Mouse (Mus musculus) kidney, embryonic 14.5 days (tissue): ENCODE data around the gene Btnl6. TPM values are rescaled to one million over a fixed set of nuclear protein-coding genes. Genes with fewer than 3 reads are reported as not detected.
"Not testable (repeated sequence)": the region's sequence is repeated elsewhere in the genome, so short reads cannot be mapped to it uniquely, and the experiment has no call there.

Experiments
- ATAC-seq: fragments of 200-750 bp; cut with Nextera tagmentation; 2 replicates; pipeline ENCODE4 v1.8.0; 2017; ENCODE audit warnings: moderate number of reproducible peaks, mild to moderate bottlenecking, moderate TSS enrichment, moderate library complexity; ENCODE audit not compliant: low FRiP score, low TSS enrichment
- H3K27ac ChIP-seq: fragments of 300-500 bp; sonication (generic); 2 replicates; pipeline ENCODE4 v1.5.1; 2014; ENCODE audit warnings: low read depth, mild to moderate bottlenecking, low read length, moderate library complexity, mixed read lengths
- H3K27me3 ChIP-seq: fragments of 300-500 bp; sonication (generic); 2 replicates; pipeline ENCODE4 v1.6.1; 2014; ENCODE audit warnings: mild to moderate bottlenecking, low read length; ENCODE audit not compliant: control insufficient read depth, insufficient read depth
- H3K36me3 ChIP-seq: fragments of 300-500 bp; sonication (generic); 2 replicates; pipeline ENCODE4 v1.6.1; 2014; ENCODE audit warnings: low read length, mixed read lengths; ENCODE audit not compliant: control insufficient read depth, insufficient read depth
- H3K4me1 ChIP-seq: fragments of 300-500 bp; sonication (generic); 2 replicates; pipeline ENCODE4 v1.6.1; 2014; ENCODE audit warnings: low read length, mixed read lengths; ENCODE audit not compliant: control insufficient read depth, insufficient read depth
- H3K4me2 ChIP-seq: fragments of 300-500 bp; sonication (generic); replicated peaks from 2 replicates; pipeline ENCODE4 v1.6.1; 2014; ENCODE audit warnings: low read depth, mild to moderate bottlenecking, low read length
- H3K4me3 ChIP-seq: fragments of 300-500 bp; sonication (generic); 2 replicates; pipeline ENCODE4 v1.5.1; 2014; ENCODE audit warnings: mild to moderate bottlenecking, low read length
- H3K9ac ChIP-seq: fragments of 300-500 bp; sonication (generic); 2 replicates; pipeline ENCODE4 v1.6.1; 2014; ENCODE audit warnings: low read depth, mild to moderate bottlenecking, low read length, moderate library complexity
- H3K9me3 ChIP-seq: fragments of 300-500 bp; sonication (generic); 2 replicates; pipeline ENCODE4 v1.6.1; 2016; ENCODE audit warnings: low read length; ENCODE audit not compliant: control insufficient read depth
- WGBS: fragments of 180-500 bp; shearing (Covaris S2); extraction: QIAGEN DNeasy Blood & Tissue Kit; methylation state at CpG from one replicate; pipeline ENCODE4 v1.1.7; 2014; 5-methylcytosine and 5-hydroxymethylcytosine counted together
- polyA plus RNA-seq: library from polyadenylated mRNA; unstranded; fragments of >200 nt; fragmentation: Nextera tagmentation; extraction: Ambion mirVana; gene quantifications from 2 replicates; pipeline ENCODE4 v1.2.1, GENCODE M21; 2014

The Btnl6 gene
- polyA plus RNA-seq, 1 experiment from 2014 or later: not detected

- Histone ChIP-seq H3K27ac (no peak overlapping the region), H3K4me2 (no peak overlapping the region), H3K4me1 (no peaks in the 10 kb centered on the region), H3K27me3 (no peaks in the 10 kb centered on the region), H3K9me3 (no peaks in the 10 kb centered on the region), H3K4me3 (no peak overlapping the region), H3K9ac (no peak overlapping the region), H3K36me3 (no peaks in the 10 kb centered on the region)
- no peak for ATAC-seq
- 78% methylated on average over 1 of the region's 1 CpGs for WGBS
Observed at GRCm38 (mm10) chr17:34519001-34519400, 1.8 kb upstream of the Btnl6 start.

- not testable (repeated sequence) for ATAC-seq, H3K4me1 ChIP-seq, H3K36me3 ChIP-seq, H3K27me3 ChIP-seq, H3K9me3 ChIP-seq, H3K9ac ChIP-seq, H3K4me2 ChIP-seq, H3K4me3 ChIP-seq, H3K27ac ChIP-seq
- WGBS: 70% methylated on average over 3 of the region's 3 CpGs
Observed at GRCm38 (mm10) chr17:34518571-34518970, 1.4 kb upstream of the Btnl6 start.

- Histone ChIP-seq H3K27ac (no peak overlapping the region), H3K27me3 (no peaks in the 10 kb centered on the region), H3K9ac (no peak overlapping the region), H3K4me3 (no peak overlapping the region), H3K36me3 (no peaks in the 10 kb centered on the region), H3K4me1 (no peaks in the 10 kb centered on the region), H3K9me3 (no peaks in the 10 kb centered on the region), H3K4me2 (no peak overlapping the region)
- no peak for ATAC-seq
- 90% methylated on average over 4 of the region's 4 CpGs for WGBS
Observed at GRCm38 (mm10) chr17:34517795-34518194, 643 bp upstream of the Btnl6 start.

GRCm38 (mm10) chr17:34516514-34516913 lies 638 bp downstream of the Btnl6 start:
- no peaks in the 10 kb centered on the region for H3K9me3 ChIP-seq
- H3K27me3 ChIP-seq: no peaks in the 10 kb centered on the region
- no peak overlapping the region for H3K27ac ChIP-seq
- ATAC-seq: no peak
- H3K9ac ChIP-seq: no peak overlapping the region
- no peaks in the 10 kb centered on the region for H3K4me1 ChIP-seq
- H3K36me3 ChIP-seq: no peaks in the 10 kb centered on the region
- H3K4me2 ChIP-seq: no peak overlapping the region
- no peak overlapping the region for H3K4me3 ChIP-seq
- 78% methylated on average over 2 of the region's 2 CpGs for WGBS

GRCm38 (mm10) chr17:34511723-34512122 lies 5.4 kb downstream of the Btnl6 start:
- not testable (repeated sequence) for H3K36me3 ChIP-seq, H3K9me3 ChIP-seq, H3K4me2 ChIP-seq, H3K9ac ChIP-seq, ATAC-seq, H3K27me3 ChIP-seq, H3K27ac ChIP-seq, H3K4me1 ChIP-seq, H3K4me3 ChIP-seq
- 72% methylated on average over 1 of the region's 1 CpGs for WGBS

GRCm38 (mm10) chr17:34507591-34507990 lies 9.6 kb downstream of the Btnl6 start:
- Histone ChIP-seq H3K4me3 (no peak overlapping the region), H3K4me1 (no peaks in the 10 kb centered on the region), H3K36me3 (no peaks in the 10 kb centered on the region), H3K9me3 (no peaks in the 10 kb centered on the region), H3K9ac (no peak overlapping the region), H3K27ac (no peak overlapping the region), H3K27me3 (no peaks in the 10 kb centered on the region), H3K4me2 (no peak overlapping the region)
- ATAC-seq: no peak

GRCm38 (mm10) chr17:34497726-34498125 lies 19.4 kb downstream of the Btnl6 start:
- H3K4me3 ChIP-seq, ATAC-seq, H3K36me3 ChIP-seq, H3K4me2 ChIP-seq, H3K9ac ChIP-seq, H3K9me3 ChIP-seq, H3K4me1 ChIP-seq, H3K27me3 ChIP-seq, H3K27ac ChIP-seq: not testable (repeated sequence)
- 83% methylated on average over 2 of the region's 4 CpGs for WGBS

- H3K4me3 ChIP-seq, H3K4me2 ChIP-seq, H3K27me3 ChIP-seq, H3K9ac ChIP-seq, H3K27ac ChIP-seq, ATAC-seq, H3K9me3 ChIP-seq, H3K36me3 ChIP-seq, H3K4me1 ChIP-seq: not testable (repeated sequence)
- 57% methylated on average over 3 of the region's 3 CpGs for WGBS
Observed at GRCm38 (mm10) chr17:34497319-34497718, 19.8 kb downstream of the Btnl6 start.

GRCm38 (mm10) chr17:34496539-34496938 lies 20.6 kb downstream of the Btnl6 start:
- Histone ChIP-seq H3K9me3 (no peaks in the 10 kb centered on the region), H3K9ac (no peak overlapping the region), H3K4me3 (no peak overlapping the region), H3K27me3 (no peaks in the 10 kb centered on the region), H3K4me2 (no peak overlapping the region), H3K27ac (no peak overlapping the region), H3K4me1 (no peaks in the 10 kb centered on the region), H3K36me3 (no peaks in the 10 kb centered on the region)
- 92% methylated on average over 1 of the region's 2 CpGs for WGBS
- ATAC-seq: no peak

- H3K4me3 ChIP-seq, H3K4me2 ChIP-seq, ATAC-seq, H3K27me3 ChIP-seq, H3K36me3 ChIP-seq, H3K9me3 ChIP-seq, H3K4me1 ChIP-seq, H3K27ac ChIP-seq, H3K9ac ChIP-seq: not testable (repeated sequence)
- 84% methylated on average over 2 of the region's 2 CpGs for WGBS
Observed at GRCm38 (mm10) chr17:34495156-34495555, 22.0 kb downstream of the Btnl6 start.
